In genomic region chr3:89860343-89860742, GRCm38 (mm10) we compare ENCODE assay signal across 1 mouse cellular context.
TF ChIP-seq lines count a peak whose summit lies in the region.

No protein-coding gene starts in this region.

TF ChIP-seq in myocyte, 11 proteins besides CTCF, POLR2A, EP300 and RAD21:
- TF ChIP-seq MYOG (IDR thresholded peaks at IDR 0.05; ENCODE audit: control insufficient read depth in 1 of 3, insufficient read depth in 1 of 3, insufficient read length in 2 of 3, low read depth in 2 of 3) = no peak
- no peak for TF ChIP-seq USF1 (IDR thresholded peaks at IDR 0.05; ENCODE audit: low read depth)
- TF ChIP-seq TCF12 (IDR thresholded peaks at IDR 0.05; ENCODE audit: insufficient read depth, poor library complexity, severe bottlenecking) = no peak
- no peak for TF ChIP-seq CEBPB (IDR thresholded peaks at IDR 0.05; ENCODE audit: insufficient read depth, poor library complexity, severe bottlenecking)
- TF ChIP-seq MAX (IDR thresholded peaks at IDR 0.05; ENCODE audit: low read depth) = no peak
